Mouse (Mus musculus) kidney, postnatal 0 days (tissue): Measurements from ENCODE around the gene Slc48a1. TPM values are rescaled to one million over a fixed set of nuclear protein-coding genes. Genes with fewer than 3 reads are reported as not detected.
A peak's percentile ranks its signal among the peaks of the same experiment; 100 is the strongest.

ENCODE experiments used
- ATAC-seq: fragments of 200-750 bp; cut with Nextera tagmentation; replicated peaks from 2 replicates; pipeline ENCODE4 v1.8.0; 2017; ENCODE audit warnings: low read depth, moderate number of reproducible peaks, moderate TSS enrichment, moderate library complexity; ENCODE audit not compliant: low FRiP score
- DNase-seq: peaks from one replicate; pipeline ENCODE4 v3.0.0-alpha.2; 2016; ENCODE audit warnings: low spot score
- H3K27ac ChIP-seq: fragments of 300-500 bp; sonication (generic); 2 replicates; pipeline ENCODE4 v1.5.1; 2014; ENCODE audit warnings: mild to moderate bottlenecking
- H3K27me3 ChIP-seq: fragments of 300-500 bp; sonication (generic); 2 replicates; pipeline ENCODE4 v1.6.1; 2014; ENCODE audit warnings: low read length, mixed read lengths; ENCODE audit not compliant: insufficient read depth
- H3K36me3 ChIP-seq: fragments of 300-500 bp; sonication (generic); 2 replicates; pipeline ENCODE4 v1.6.1; 2014; ENCODE audit warnings: low read length, mixed read lengths; ENCODE audit not compliant: insufficient read depth
- H3K4me1 ChIP-seq: fragments of 300-500 bp; sonication (generic); replicated peaks from 2 replicates; pipeline ENCODE4 v1.6.1; 2014; ENCODE audit warnings: antibody characterized with exemption, low read length, mixed read lengths; ENCODE audit not compliant: insufficient read depth
- H3K4me2 ChIP-seq: fragments of 300-500 bp; sonication (generic); 2 replicates; pipeline ENCODE4 v1.6.1; 2014; ENCODE audit warnings: mild to moderate bottlenecking, low read length, moderate library complexity, mixed read lengths
- H3K4me3 ChIP-seq: fragments of 300-500 bp; sonication (generic); replicated peaks from 2 replicates; pipeline ENCODE4 v1.5.1; 2014; ENCODE audit warnings: low read depth, low read length
- H3K9ac ChIP-seq: fragments of 300-500 bp; sonication (generic); 2 replicates; pipeline ENCODE4 v1.6.1; 2014; ENCODE audit warnings: low read depth, low read length
- H3K9me3 ChIP-seq: fragments of 300-500 bp; sonication (generic); replicated peaks from 2 replicates; pipeline ENCODE4 v1.6.1; 2016; ENCODE audit warnings: low read length, inconsistent platforms, mixed read lengths
- CTCF ChIP-seq: IDR thresholded peaks from 2 replicates; pipeline ENCODE4 v1.5.1; 2016; ENCODE audit warnings: antibody characterized with exemption, low read depth, mild to moderate bottlenecking, moderate library complexity
- WGBS: fragments of 180-500 bp; shearing (Covaris S2); extraction: QIAGEN DNeasy Blood & Tissue Kit; methylation state at CpG from one replicate; pipeline ENCODE4 v1.1.7; 2014; 5-methylcytosine and 5-hydroxymethylcytosine counted together
- polyA plus RNA-seq: library from polyadenylated mRNA; unstranded; fragments of >200 nt; fragmentation: Nextera tagmentation; extraction: Ambion mirVana; gene quantifications from 2 replicates; pipeline ENCODE4 v1.2.1, GENCODE M21; 2015

Gene Slc48a1
- polyA plus RNA-seq, 1 experiment from 2014 or later: 86.9 TPM

- Histone ChIP-seq H3K27ac (peak overlapping the region; percentile 98), H3K4me2 (peak overlapping the region; percentile 72), H3K36me3 (0 out of 2 replicates have a peak, but pooled peaks cover 5% of the 10 kb centered on the region), H3K4me3 (peak overlapping the region; percentile 89), H3K4me1 (peaks cover 42% of the 10 kb centered on the region), H3K9me3 (no peaks in the 10 kb centered on the region), H3K9ac (peak overlapping the region; percentile 98), H3K27me3 (no peaks in the 10 kb centered on the region)
- DNase-seq: peak; percentile 59
- ATAC-seq: peak; percentile 26
- TF ChIP-seq CTCF: peak; percentile 21; the same call in 1 of the 2 replicates
- WGBS: 0% methylated on average over 31 of the region's 39 CpGs
Measured at GRCm38 (mm10) chr15:97830788-97831241, 52.5 kb downstream of the Slc48a1 start.

DNA sequence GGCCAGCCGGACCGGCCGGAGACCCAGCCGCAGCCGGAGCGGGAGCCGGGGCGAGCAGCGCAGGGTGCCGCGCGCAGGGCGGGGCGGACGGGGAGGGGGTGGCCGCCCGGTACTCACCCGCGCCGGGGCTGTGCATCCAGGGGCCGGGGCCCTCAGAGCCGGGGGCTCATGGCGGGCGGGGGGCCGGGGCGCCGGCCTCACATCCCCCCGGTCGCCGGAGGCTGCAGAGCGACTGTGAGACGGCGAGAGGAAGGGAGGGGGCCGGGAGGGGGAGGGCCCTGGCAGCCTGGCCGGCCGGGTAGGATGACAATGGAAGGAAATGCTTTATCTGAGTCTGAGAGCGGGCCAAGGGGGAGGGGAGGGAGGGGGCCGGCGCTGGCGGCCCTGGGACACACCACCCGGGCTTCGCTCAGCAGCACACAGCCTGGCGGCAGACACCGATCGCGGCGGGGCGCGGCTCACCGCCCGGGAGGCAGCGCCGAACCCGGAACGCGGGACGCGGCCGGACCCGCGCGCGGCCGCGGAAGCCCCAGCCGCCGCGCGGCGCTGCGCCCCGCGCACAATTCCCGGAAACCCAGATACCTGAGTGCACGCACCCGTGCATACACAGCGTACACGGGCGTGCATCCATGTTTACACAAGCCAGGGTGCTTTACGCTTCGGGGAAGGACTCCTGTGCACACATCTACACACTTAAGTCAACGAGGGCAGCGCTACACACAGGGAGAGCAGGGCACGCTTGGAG lies 53.1 kb downstream of the Slc48a1 start:
- ATAC-seq: peak; percentile 84
- Histone ChIP-seq H3K9me3 (no peaks in the 10 kb centered on the region), H3K9ac (peak overlapping the region; percentile 98), H3K4me1 (peaks cover 41% of the 10 kb centered on the region), H3K4me2 (peak overlapping the region; percentile 72), H3K27me3 (no peaks in the 10 kb centered on the region), H3K27ac (peak overlapping the region; percentile 98), H3K4me3 (peak overlapping the region; percentile 89), H3K36me3 (0 out of 2 replicates have a peak, but pooled peaks cover 2% of the 10 kb centered on the region)
- TF ChIP-seq CTCF: peak; percentile 12; the same call in 1 of the 2 replicates
- DNase-seq: peak; percentile 87
- WGBS: 1% methylated on average over 76 of the region's 84 CpGs

- H3K9ac ChIP-seq: peak overlapping the region; percentile 98
- no peaks in the 10 kb centered on the region for H3K36me3 ChIP-seq
- H3K4me3 ChIP-seq: peak overlapping the region; percentile 89
- peaks cover 40% of the 10 kb centered on the region for H3K4me1 ChIP-seq
- H3K4me2 ChIP-seq: peak overlapping the region; percentile 72
- TF ChIP-seq CTCF: no peak; the same call in 1 of the 2 replicates
- H3K27me3 ChIP-seq: no peaks in the 10 kb centered on the region
- DNase-seq (peak; percentile 93), ATAC-seq (peak; percentile 61)
- H3K9me3 ChIP-seq: no peaks in the 10 kb centered on the region
- H3K27ac ChIP-seq: peak overlapping the region; percentile 98
- WGBS: 2% methylated on average over 10 of the region's 10 CpGs
Measured at GRCm38 (mm10) chr15:97831987-97832640, 53.8 kb downstream of the Slc48a1 start.

DNA sequence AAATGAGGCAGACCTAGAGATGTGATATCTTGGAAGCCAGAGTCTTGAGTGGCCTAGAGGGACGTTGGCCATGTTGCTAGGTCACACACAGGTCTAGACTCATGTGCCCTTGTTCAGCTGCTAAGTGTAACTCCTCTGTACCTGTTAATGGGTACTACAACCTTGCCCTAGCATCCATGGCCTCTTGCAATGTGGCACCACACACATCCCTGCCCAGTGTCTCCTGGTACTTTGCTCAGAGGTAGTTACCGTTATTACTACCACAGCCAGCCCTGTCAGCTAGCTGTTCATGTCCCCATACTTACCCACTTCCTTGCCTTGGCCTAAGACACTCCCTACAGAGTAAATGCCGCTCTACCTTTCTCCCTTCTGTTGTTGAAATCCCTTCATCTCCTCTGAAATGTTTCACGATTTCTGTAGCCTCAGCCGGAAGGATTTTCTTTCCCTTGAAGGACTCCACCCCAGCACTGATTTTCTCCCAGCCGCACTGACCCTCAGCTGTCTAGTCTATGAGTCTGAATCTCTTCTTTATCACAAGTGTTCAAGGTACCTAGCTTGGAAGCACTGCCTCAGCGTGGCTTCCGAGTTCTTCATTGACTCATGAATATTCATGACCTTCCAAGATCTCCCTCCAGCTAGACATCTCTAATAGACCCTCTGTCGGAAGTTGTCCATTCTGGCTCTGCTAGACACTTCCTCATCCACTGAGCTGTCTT lies 54.6 kb downstream of the Slc48a1 start:
- WGBS: 57% methylated on average over 9 of the region's 9 CpGs
- H3K36me3 ChIP-seq: no peaks in the 10 kb centered on the region
- no peak overlapping the region for H3K9ac ChIP-seq
- no peak for ATAC-seq
- H3K4me2 ChIP-seq: 0 out of 2 replicates have a peak overlapping the region, but pooled peaks have one; percentile 72
- no peak for TF ChIP-seq CTCF
- H3K4me3 ChIP-seq: no peak overlapping the region
- no peaks in the 10 kb centered on the region for H3K27me3 ChIP-seq
- H3K4me1 ChIP-seq: peaks cover 47% of the 10 kb centered on the region
- H3K27ac ChIP-seq: peak overlapping the region; percentile 98
- H3K9me3 ChIP-seq: no peaks in the 10 kb centered on the region
- no peak for DNase-seq

- no peaks in the 10 kb centered on the region for H3K9me3 ChIP-seq
Measured at GRCm38 (mm10) chr15:97836153-97836893, 58.0 kb downstream of the Slc48a1 start.

More at GRCm38 (mm10) chr15:97836153-97836893, 58.0 kb downstream of the Slc48a1 start:
- no peak for ATAC-seq
- H3K36me3 ChIP-seq: no peaks in the 10 kb centered on the region
- H3K4me2 ChIP-seq: no peak overlapping the region
- no peak overlapping the region for H3K4me3 ChIP-seq
- H3K4me1 ChIP-seq: peaks cover 52% of the 10 kb centered on the region
- H3K27me3 ChIP-seq: no peaks in the 10 kb centered on the region
- TF ChIP-seq CTCF: no peak
- WGBS: 51% methylated on average over 17 of the region's 17 CpGs
- no peak overlapping the region for H3K9ac ChIP-seq
- H3K27ac ChIP-seq: peak overlapping the region; percentile 83
- DNase-seq: no peak
